Mouse (Mus musculus) left cerebral cortex, adult 9 months (tissue): ENCODE measurements around the gene Smarca1.
A peak's percentile ranks its signal among the peaks of the same experiment; 100 is the strongest.

Experiments used
- DNase-seq, 2 experiments: peaks; one replicate each; pipeline ENCODE4 v3.0.0; 2022; ENCODE audit warnings: low spot score in 2 of 2

Smarca1 gene

DNA sequence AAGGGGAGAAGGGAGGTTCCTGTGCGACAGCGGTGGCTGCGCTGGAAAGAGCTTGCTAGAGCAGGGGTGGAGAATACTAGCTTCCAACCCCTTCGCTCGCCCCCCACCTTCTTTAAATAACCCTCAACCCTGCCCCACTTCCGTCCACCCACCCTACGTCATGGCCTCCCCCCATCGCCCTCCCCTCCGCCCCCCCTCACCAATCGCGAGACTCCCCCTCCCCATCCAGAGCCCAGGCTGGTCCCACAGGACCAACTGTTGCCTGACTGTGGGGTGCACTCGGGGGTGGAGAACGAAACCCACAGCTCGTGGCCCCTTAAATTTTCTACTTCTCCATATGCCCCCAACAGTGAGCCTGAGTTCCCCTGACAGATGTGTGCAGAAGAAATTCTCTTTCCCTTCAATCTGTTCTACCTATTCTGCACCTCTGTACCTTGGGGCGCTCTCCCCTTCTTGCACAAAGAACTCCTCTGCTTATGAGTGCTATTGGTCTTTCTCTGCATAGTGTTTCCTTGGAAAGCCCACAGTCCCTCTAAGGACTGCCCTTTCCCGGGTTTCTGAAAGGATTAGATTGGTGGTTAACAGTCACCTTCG lies at the start of gene Smarca1:
TSS of gene Smarca1 (minus strand) at position 544 of the 594 bp plus-strand sequence.
- DNase-seq = no peak

GRCm38 (mm10) chrX:47937740-47938139 lies 45.0 kb upstream of the Smarca1 start:
- DNase-seq = no peak

- no peak for DNase-seq
Measured at GRCm38 (mm10) chrX:47936885-47937284, 44.1 kb upstream of the Smarca1 start.

DNA sequence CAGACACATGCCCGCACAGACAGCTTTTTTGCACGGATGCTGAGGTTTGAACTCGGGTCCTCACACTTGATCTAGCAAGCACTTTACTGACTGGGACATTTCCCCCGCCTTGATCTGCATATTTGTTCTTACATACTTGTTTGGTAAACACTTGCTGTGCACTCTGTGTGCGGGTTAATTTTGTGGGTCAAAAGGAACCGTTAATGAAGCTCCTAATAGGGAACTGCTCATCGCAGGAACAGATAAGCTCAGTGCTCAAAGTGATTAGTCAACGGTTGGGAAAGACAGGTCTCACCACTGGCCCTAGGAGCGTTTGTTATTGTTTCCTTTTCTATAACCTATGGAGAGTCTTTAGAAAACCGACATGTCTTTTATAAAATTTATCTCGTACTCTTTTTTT lies 41.6 kb upstream of the Smarca1 start:
- no peak for DNase-seq

- DNase-seq = no peak
Measured at GRCm38 (mm10) chrX:47930449-47930848, 37.7 kb upstream of the Smarca1 start.

DNA sequence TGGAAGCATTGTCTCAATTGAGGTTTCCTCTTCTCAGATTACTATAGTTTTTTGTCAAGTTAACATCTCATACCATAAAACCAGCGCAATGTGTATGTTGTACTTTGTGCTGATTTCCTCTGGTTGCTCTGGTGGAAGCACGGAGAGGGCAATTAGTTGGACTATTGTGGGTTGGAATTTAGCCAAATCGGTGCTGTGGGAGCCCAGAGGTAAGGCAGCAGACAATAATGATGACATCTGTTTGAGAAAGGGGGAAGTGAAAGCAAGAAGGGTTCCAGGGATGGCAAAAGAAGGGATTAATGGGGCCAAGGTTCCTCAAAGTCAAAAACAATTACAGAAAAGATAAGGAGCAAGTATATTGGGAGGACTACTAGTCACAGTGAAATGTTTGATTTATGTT lies 35.2 kb upstream of the Smarca1 start:
- DNase-seq = no peak

DNA sequence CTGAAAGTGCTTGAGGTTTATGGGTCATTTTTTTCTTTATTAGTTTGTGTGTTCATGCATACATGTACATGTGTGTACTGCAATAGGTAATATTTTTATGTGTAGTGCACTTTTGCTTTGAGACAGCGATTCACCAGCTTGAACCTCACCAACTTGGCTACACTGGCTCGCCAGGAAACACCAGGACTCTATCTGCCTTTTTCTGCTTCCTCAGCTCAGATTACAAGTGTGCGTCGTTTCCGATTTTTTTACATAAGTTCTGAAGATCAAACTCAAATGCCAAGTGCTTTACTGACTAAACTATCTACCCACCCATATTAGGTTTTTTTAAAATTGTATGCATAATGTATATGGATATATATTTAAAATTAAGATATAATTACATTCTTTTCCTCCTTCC lies 27.8 kb upstream of the Smarca1 start:
- DNase-seq = no peak

- DNase-seq = no peak
Measured at GRCm38 (mm10) chrX:47916831-47917230, 24.1 kb upstream of the Smarca1 start.

- no peak for DNase-seq
Measured at GRCm38 (mm10) chrX:47913543-47913938, 20.8 kb upstream of the Smarca1 start.

- no peak for DNase-seq
Measured at GRCm38 (mm10) chrX:47912904-47913542, 20.2 kb upstream of the Smarca1 start.

DNA sequence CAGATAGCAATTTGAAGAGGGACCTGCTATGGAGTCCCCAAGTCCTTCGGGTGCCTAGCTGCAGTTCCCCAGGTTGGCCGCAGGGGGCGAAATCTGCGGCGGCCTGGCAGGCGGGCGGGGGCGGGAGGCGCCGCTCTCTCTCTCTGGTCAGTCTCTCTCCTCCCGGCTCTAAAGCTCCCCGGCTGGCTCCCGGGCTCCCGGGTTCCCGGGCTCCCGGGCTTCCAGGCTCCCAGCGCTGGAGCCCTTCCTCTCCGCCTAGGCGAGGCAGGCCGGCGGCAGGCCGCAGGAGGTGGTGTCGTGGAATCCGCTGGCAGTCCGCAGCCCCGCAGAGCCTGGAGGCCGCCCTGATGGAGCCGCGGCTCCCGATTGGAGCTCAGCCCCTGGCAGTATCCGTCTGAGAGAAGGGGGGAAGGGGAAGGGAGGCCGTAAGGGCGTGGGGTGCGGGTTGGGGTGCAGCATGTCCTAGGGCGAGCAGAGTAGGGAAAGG lies 19.6 kb upstream of the Smarca1 start, which contains the start of gene Ocrl:
TSS of gene Ocrl (plus strand) at position 82 of the 487 bp plus-strand sequence.
- peak in 1 of 2 experiments; percentile 58 for DNase-seq

- no peak for DNase-seq
Measured at GRCm38 (mm10) chrX:47891907-47892430, 805 bp downstream of the Smarca1 start.

DNA sequence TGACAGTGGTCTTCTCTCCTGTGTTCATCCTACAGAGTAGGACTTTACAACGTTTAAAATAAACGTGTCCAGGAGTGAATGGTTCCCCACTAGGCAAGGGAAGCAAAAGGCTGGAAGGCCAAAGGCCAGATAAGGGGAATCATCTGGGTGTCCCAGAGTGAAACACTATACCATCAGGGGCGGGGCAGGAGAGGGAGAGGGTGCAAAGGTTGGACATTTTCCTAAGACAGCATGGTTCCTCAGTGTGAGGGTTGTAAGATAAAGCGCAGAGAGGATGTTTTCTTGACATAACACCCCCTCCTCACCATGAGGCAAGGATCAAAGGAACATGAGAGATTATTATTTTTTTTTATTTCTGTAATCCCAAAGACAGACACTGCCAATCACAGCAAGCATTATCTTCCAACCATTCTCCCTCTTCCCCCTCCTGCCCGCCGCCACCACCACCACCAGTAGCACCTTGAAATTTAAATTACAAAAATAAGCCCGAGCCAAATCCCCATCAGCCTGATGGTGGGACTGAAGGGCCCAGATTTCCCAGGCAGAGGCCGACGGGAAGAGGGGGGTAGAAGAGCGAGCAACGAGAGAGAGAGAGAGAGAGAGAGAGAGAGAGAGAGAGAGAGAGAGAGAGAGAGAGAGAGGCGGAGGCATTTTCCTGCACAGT lies 1.4 kb downstream of the Smarca1 start:
- no peak for DNase-seq

DNA sequence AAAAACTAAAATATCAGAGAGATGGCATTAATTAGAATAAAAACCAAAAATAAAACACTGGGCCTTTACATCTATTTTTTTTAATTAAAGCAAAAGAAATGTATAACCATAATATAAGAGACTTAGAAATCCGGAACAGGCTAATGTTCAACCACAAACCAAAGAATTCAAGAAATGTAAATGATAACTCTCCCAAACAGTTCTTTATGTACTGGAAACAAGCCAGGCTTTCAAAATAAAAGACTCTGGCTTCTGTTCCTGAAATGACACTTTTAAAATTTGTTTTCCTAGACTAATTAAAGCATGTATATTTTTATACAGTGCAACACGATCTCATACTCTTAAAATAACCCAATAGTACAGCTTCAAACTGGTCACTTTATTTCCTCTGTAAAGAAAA lies 5.4 kb downstream of the Smarca1 start:
- no peak for DNase-seq

GRCm38 (mm10) chrX:47882813-47883212 lies 10.0 kb downstream of the Smarca1 start:
- no peak for DNase-seq

GRCm38 (mm10) chrX:47880052-47880451 lies 12.7 kb downstream of the Smarca1 start:
- DNase-seq = no peak

DNA sequence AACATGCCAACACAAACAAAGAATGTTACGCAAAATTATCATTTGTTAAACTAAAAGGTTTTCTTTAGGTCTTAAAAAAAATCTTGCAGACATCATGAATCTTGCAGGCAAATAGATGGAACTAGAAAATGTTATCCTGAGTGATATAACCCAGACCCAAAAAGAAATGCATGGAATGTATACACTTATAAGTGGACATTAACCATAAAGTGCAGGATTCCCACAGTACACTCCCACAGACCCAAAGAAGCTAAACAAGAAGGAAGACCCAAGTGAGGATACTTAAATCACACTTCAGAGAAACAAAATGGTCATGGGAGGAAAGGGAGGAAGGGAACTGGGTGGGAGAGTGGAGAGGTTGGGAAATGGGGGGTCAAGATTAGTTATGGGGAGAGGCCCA lies 34.2 kb downstream of the Smarca1 start:
- DNase-seq = no peak

DNA sequence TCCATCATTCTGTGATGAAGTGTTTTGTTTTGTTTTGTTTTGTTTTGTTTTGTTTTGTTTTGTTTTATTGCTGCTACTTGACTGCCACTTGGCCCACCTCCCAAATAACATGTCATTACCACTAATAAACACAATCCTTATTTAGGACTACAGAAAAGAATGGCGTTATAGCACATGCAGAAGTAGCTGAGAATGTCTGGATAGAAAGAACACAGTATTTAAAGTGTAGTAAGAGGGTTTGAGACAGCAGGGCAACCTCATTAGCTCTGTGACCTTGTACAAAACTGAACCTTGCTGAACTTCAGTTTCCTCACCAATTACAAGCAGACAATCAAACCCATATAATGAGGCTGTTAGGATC lies 57.0 kb downstream of the Smarca1 start:
- DNase-seq = no peak

DNA sequence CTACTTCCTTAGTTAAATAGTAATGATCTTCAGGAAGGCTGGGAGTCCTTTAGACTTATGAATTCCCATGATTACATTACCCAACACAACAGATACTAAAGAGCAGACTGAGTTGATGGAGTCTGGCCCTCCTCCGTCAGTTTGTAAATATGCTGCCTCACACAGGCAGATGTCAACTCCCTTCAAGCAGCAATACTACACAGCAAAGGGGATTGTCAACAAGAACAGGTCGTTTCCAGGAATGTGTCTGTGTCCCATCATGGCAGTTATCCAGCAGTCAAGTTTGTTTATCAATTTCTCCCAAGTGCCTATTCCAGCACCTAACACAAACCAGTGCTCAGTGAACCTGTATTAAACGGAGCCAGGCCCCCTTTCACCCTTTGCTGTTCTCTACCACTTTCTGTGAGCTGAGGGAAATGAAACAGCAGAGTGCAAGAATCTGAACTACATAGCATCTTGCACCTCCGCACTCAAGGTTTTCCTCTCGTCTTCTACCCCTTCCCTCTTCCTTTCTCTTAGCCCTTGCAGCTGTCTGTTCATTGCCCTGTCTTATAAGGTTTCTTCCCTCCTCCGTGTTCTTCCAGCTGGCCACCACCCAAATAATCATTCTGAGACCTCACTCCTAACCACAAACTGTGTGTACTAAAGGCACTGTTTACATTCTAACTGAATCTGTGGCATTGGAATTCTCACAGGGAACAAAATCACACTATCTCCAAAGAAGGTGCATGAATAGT lies 57.5 kb downstream of the Smarca1 start:
- no peak for DNase-seq

DNA sequence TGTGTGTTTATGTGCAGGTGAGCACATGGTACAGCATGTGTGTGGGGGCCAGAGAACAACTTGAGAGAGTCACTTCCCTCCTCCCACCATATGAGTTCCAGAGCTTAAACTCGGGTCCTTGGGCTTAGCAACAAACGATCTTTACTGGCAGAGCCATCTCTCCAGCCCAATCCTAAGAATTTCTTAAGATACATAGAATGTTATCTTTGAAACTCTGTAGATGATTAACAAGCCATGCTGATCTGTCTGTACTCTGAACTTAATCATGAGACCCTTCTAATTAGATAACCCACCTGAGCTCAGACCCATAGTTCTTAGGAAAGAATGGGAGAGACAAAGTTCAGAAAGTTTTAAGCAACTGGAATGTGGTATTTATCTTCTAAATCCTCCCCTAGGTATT lies 59.3 kb downstream of the Smarca1 start:
- DNase-seq = no peak

- DNase-seq = no peak
Measured at GRCm38 (mm10) chrX:47820566-47820965, 72.2 kb downstream of the Smarca1 start.

DNA sequence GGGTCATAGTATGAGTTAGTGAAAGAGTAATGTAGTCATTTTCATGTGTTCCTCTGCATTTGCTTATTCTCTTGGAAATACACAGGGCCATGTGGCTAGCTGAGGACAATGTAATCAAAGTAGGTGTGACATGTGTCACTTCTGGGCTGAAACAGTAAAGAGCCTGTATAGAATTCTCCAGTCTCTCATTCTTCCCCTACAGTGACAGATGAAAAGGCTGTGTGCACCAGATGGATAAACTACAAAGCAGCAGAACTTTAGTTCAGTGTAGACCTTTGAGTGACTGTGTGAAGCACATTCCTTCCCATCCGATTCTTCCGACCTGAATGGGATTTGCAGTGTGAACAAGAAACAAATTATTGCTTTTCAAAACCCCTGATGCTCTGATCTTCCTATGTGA lies 84.1 kb downstream of the Smarca1 start:
- DNase-seq = no peak
